Mouse (Mus musculus) embryonic fibroblast, embryonic 13.5 days (primary cell): ENCODE measurements around the gene Rasgrp3.

Experiments
- CTCF ChIP-seq: IDR thresholded peaks from 2 replicates; pipeline ENCODE4 v1.5.1; 2011; ENCODE audit warnings: mild to moderate bottlenecking, control low read depth, low read length, moderate library complexity, borderline replicate concordance; ENCODE audit not compliant: insufficient read depth
- POLR2A ChIP-seq: IDR thresholded peaks from 2 replicates; pipeline ENCODE4 v1.6.1; 2011; ENCODE audit warnings: low read depth, mild to moderate bottlenecking, control low read depth, low read length, moderate library complexity

GRCm38 (mm10) chr17:75535612-75536011 is 99.9 kb downstream of the Rasgrp3 start:
- TF ChIP-seq CTCF: no peak
- TF ChIP-seq POLR2A: no peak
